Mouse (Mus musculus) neural tube, embryonic 14.5 days (tissue): Measurements from ENCODE around the gene Itih3. TPM values are rescaled to one million over a fixed set of nuclear protein-coding genes. Genes with fewer than 3 reads are reported as not detected.

Source experiments
- ATAC-seq: fragments of 200-750 bp; cut with Nextera tagmentation; 2 replicates; pipeline ENCODE4 v1.8.0; 2017; ENCODE audit warnings: low read depth, mild to moderate bottlenecking, moderate TSS enrichment, moderate library complexity
- H3K27ac ChIP-seq: fragments of 300-500 bp; sonication (generic); 2 replicates; pipeline ENCODE4 v1.5.1; 2014; ENCODE audit warnings: low read depth, mild to moderate bottlenecking, control low read depth, low read length, moderate library complexity, mixed read lengths
- H3K27me3 ChIP-seq: fragments of 300-500 bp; sonication (generic); 2 replicates; pipeline ENCODE4 v1.6.1; 2014; ENCODE audit warnings: low read length; ENCODE audit not compliant: control insufficient read depth, insufficient read depth
- H3K36me3 ChIP-seq: fragments of 300-500 bp; sonication (generic); 2 replicates; pipeline ENCODE4 v1.6.1; 2014; ENCODE audit warnings: low read length, mixed read lengths; ENCODE audit not compliant: control insufficient read depth, insufficient read depth
- H3K4me1 ChIP-seq: fragments of 300-500 bp; sonication (generic); 2 replicates; pipeline ENCODE4 v1.6.1; 2014; ENCODE audit warnings: low read length; ENCODE audit not compliant: control insufficient read depth, insufficient read depth
- H3K4me2 ChIP-seq: fragments of 300-500 bp; sonication (generic); 2 replicates; pipeline ENCODE4 v1.6.1; 2014; ENCODE audit warnings: mild to moderate bottlenecking, low read depth, low read length, control low read depth
- H3K4me3 ChIP-seq: fragments of 300-500 bp; sonication (generic); 2 replicates; pipeline ENCODE4 v1.5.1; 2014; ENCODE audit warnings: low read depth, low read length, control low read depth, mixed read lengths
- H3K9ac ChIP-seq: fragments of 300-500 bp; sonication (generic); replicated peaks from 2 replicates; pipeline ENCODE4 v1.6.1; 2014; ENCODE audit warnings: low read depth, mild to moderate bottlenecking, control low read depth, low read length, mixed read lengths
- H3K9me3 ChIP-seq: fragments of 300-500 bp; sonication (generic); 2 replicates; pipeline ENCODE4 v1.6.1; 2016; ENCODE audit warnings: low read length; ENCODE audit not compliant: control insufficient read depth
- WGBS: fragments of 180-500 bp; shearing (Covaris S2); extraction: QIAGEN DNeasy Blood & Tissue Kit; methylation state at CpG from one replicate; pipeline ENCODE4 v1.1.7; 2014; 5-methylcytosine and 5-hydroxymethylcytosine counted together
- polyA plus RNA-seq: library from polyadenylated mRNA; unstranded; fragments of >200 nt; fragmentation: Nextera tagmentation; extraction: Ambion mirVana; gene quantifications from 2 replicates; pipeline ENCODE4 v1.2.1, GENCODE M21; 2014

Itih3 gene
- polyA plus RNA-seq = 1.2 and 1.3 TPM in 2 replicates

DNA sequence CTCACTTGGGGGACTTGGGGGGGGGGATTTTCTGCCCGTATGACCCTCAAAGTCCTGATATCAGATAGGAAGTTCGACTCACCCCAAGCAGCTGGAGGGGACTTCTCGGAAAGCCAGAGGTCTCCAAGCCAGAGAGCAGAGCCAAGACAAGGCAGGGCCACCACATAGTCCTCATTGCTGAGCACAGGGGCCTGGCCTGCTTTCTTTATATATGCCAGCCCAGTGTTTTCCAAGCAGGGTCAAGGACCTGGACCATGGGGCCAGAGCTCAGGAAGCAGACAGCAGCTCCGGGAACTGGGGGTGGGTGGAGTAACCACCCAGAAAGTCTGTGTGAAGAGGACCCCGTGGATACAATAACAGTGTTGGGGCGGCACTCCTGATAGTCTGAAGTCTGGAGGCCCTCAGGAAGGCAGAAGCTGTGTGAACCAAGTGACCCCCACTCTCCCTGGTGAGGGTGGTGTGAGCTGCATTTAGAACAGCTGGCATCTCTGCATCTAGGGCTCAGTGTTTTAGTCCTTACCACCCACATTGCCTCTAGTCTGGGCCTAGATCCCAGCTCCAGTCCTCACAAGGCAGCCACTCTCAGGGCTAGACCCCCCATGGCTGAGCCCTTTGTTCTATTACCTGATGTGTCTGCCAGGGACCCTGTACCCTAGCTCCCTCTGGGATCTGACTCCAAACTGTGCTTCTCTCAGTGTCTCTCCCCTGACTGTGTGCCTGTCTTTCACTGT, at the start of gene Itih3:
Gene Itih3, minus strand, starts transcription at position 386 of the 731 bp plus-strand sequence.
- no peak within 1 kb of the TSS for H3K9ac ChIP-seq
- no peaks in the 10 kb centered on the region for H3K9me3 ChIP-seq
- H3K27me3 ChIP-seq = no peaks in the 10 kb centered on the region
- no peaks in the 10 kb centered on the region for H3K36me3 ChIP-seq
- no peaks in the 10 kb centered on the region for H3K4me1 ChIP-seq
- H3K27ac ChIP-seq = no peak within 1 kb of the TSS
- ATAC-seq = no peak
- H3K4me3 ChIP-seq = no peak within 1 kb of the TSS
- H3K4me2 ChIP-seq = no peak within 1 kb of the TSS
- WGBS = 85% methylated on average over 5 of the region's 6 CpGs

DNA sequence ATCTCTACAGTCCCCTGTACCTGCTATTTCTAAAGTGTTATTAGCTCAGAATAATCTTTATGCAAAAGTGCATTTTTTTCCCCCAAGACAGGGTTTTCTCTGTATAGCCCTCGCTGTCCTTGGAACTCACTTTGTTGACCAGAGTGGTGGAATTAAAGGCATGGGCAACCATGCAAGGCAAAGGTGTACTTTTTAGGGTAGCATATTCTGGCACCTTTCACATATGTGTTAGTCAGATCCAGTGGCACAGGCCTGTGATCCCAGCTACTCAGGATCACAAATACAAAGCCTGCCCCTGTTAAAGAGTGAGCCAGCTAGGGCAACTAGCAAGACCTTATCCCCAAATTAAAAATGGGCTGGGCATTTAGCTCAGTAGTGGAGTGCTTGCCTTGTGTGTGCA, 36.8 kb upstream of the Itih3 start:
- Histone ChIP-seq H3K4me3 (no peak overlapping the region), H3K27ac (no peak overlapping the region), H3K4me2 (no peak overlapping the region), H3K36me3 (peaks cover 8% of the 10 kb centered on the region; the same call in 1 of the 2 replicates), H3K4me1 (no peaks in the 10 kb centered on the region), H3K9me3 (no peaks in the 10 kb centered on the region), H3K27me3 (no peaks in the 10 kb centered on the region), H3K9ac (no peak overlapping the region)
- ATAC-seq = no peak
- 94% methylated on average over 1 of the region's 1 CpGs for WGBS

DNA sequence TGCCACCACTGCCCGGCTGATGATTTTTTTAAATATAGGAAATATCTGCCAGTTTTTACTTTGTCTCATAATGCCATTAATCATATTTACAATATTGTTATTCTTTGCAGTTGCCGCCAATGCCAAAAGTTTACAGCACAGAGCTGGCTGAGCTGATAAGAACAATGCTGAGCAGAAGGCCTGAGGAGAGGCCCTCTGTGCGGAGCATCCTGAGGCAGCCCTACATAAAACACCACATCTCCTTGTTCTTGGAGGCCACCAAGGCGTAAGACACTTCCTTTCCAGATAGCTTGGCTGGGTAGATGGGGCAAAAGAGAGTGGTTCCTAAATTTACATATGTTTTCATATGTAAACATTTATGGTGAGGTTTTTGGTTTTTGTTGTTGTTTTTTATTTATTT, 35.5 kb upstream of the Itih3 start:
- no peak overlapping the region for H3K4me2 ChIP-seq
- H3K36me3 ChIP-seq = peaks cover 8% of the 10 kb centered on the region; the same call in 1 of the 2 replicates
- no peak overlapping the region for H3K9ac ChIP-seq
- H3K27me3 ChIP-seq = no peaks in the 10 kb centered on the region
- no peak for ATAC-seq
- no peak overlapping the region for H3K4me3 ChIP-seq
- H3K9me3 ChIP-seq = no peaks in the 10 kb centered on the region
- H3K4me1 ChIP-seq = no peaks in the 10 kb centered on the region
- WGBS = 91% methylated on average over 4 of the region's 4 CpGs
- H3K27ac ChIP-seq = no peak overlapping the region

DNA sequence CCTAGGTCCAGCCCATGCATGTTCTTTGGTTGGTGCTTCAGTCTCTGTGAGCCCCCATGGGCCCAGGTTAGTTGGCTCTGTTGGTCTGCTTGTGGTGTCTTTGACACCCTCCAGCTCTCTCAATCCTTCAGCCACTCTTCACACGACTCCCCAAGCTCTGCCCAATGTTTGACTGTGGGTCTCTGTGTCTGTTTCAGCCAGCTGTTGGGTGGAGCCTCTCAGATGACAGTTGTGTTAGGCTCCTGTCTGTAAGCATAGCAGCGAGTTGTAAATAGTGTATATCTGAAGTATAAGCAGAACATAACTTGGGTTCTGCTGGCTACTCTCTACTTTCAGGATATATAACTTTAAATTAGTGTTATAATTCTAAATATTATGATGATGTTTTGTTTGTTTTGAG, 35.0 kb upstream of the Itih3 start:
- no peak overlapping the region for H3K4me2 ChIP-seq
- no peaks in the 10 kb centered on the region for H3K27me3 ChIP-seq
- no peak overlapping the region for H3K9ac ChIP-seq
- WGBS = 90% methylated on average over 2 of the region's 2 CpGs
- H3K36me3 ChIP-seq = peaks cover 8% of the 10 kb centered on the region; the same call in 1 of the 2 replicates
- no peaks in the 10 kb centered on the region for H3K9me3 ChIP-seq
- H3K4me3 ChIP-seq = no peak overlapping the region
- no peak overlapping the region for H3K27ac ChIP-seq
- ATAC-seq = no peak
- no peaks in the 10 kb centered on the region for H3K4me1 ChIP-seq

DNA sequence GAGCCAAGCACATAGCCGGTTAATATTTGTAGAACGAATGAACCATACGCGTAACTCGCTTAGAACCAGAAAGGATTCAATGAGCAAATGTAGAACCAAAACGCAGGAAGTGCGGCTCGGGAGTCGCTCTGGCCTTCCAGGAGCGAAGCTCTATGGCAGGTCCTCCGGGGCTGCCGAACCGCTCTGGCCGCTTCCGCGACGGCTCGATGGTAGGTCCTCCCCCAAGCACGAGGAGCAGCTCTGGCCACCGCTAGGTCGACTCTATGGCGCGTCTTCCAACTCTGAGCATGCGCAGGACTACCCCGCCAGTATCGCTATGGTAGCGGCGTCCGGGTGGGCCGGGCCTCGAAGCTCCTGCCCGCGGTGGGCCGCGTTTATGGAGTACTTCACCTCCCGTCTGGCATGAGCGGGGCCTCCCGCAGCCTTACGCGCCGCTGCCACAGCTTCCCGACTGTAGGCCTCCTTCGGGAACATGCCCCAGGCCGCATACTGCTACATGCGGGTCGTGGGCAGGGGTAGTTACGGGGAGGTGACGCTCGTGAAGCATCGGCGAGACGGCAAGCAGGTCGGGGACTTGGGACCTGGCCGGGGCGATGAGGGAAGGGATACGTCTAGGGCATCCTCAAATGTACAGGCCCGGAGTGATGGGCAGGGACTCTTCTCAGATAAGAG, 27.7 kb upstream of the Itih3 start, which contains the start of gene Nek4:
Gene Nek4, plus strand, starts transcription at position 224 of the 672 bp plus-strand sequence.
- H3K9ac ChIP-seq = peak within 1 kb of the TSS; percentile 84
- H3K4me3 ChIP-seq = peak within 1 kb of the TSS; percentile 76
- peak within 1 kb of the TSS; percentile 67 for H3K4me2 ChIP-seq
- 0 out of 2 replicates have a peak, but pooled peaks cover 3% of the 10 kb centered on the region for H3K27me3 ChIP-seq
- H3K36me3 ChIP-seq = no peaks in the 10 kb centered on the region
- no peaks in the 10 kb centered on the region for H3K9me3 ChIP-seq
- peak within 1 kb of the TSS; percentile 71 for H3K27ac ChIP-seq
- WGBS = under 1% methylated on average over 57 of the region's 57 CpGs
- ATAC-seq = peak; percentile 99
- 0 out of 2 replicates have a peak, but pooled peaks cover 5% of the 10 kb centered on the region for H3K4me1 ChIP-seq

DNA sequence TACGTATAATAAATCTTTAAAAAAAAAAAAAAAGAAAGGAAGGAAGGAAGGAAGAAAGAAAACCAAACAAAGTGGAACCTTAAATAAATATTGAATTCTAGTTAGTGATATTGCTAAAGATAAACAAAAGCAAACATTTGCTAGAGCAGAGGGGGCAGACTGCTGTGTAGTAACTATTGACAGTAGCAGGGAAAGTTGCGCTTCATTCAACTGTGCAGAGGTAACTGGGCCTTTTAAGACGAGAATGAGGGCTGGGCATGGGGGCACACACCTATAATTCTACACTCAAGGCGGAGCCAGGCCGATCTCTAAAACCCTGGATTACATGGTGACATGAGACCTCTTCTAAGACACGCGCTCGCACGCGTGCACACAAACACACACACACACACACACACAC, 26.4 kb upstream of the Itih3 start:
- Histone ChIP-seq H3K9ac (no peak overlapping the region), H3K4me2 (no peak overlapping the region), H3K4me3 (no peak overlapping the region), H3K9me3 (no peaks in the 10 kb centered on the region), H3K27ac (no peak overlapping the region), H3K27me3 (0 out of 2 replicates have a peak, but pooled peaks cover 3% of the 10 kb centered on the region), H3K36me3 (no peaks in the 10 kb centered on the region), H3K4me1 (0 out of 2 replicates have a peak, but pooled peaks cover 5% of the 10 kb centered on the region)
- no peak for ATAC-seq
- WGBS = 91% methylated on average over 10 of the region's 10 CpGs

DNA sequence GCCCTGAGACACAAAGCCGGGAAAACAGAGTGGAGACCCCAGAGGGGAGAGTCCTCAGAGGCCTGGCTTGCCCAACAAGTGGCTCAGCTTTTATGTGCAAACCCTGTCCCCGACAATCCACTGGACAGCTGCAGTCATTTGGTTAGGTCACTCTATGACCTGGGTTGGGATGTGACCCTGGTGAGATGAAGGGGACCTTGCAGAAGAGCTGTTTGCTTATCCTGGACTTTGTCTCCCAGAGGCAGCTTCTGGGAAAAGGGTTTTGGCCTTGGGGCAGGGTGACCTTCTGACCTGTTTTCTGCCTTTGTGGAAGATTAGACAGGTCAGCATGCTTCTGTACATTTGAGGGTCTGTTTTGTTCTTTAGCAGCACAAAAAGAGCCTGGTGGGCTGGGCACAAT, 21.2 kb upstream of the Itih3 start:
- H3K9me3 ChIP-seq = no peaks in the 10 kb centered on the region
- H3K4me2 ChIP-seq = no peak overlapping the region
- H3K27me3 ChIP-seq = 0 out of 2 replicates have a peak, but pooled peaks cover 3% of the 10 kb centered on the region
- no peaks in the 10 kb centered on the region for H3K4me1 ChIP-seq
- no peak overlapping the region for H3K9ac ChIP-seq
- H3K27ac ChIP-seq = no peak overlapping the region
- ATAC-seq = no peak
- H3K4me3 ChIP-seq = no peak overlapping the region
- WGBS = 89% methylated on average over 2 of the region's 2 CpGs
- no peaks in the 10 kb centered on the region for H3K36me3 ChIP-seq

DNA sequence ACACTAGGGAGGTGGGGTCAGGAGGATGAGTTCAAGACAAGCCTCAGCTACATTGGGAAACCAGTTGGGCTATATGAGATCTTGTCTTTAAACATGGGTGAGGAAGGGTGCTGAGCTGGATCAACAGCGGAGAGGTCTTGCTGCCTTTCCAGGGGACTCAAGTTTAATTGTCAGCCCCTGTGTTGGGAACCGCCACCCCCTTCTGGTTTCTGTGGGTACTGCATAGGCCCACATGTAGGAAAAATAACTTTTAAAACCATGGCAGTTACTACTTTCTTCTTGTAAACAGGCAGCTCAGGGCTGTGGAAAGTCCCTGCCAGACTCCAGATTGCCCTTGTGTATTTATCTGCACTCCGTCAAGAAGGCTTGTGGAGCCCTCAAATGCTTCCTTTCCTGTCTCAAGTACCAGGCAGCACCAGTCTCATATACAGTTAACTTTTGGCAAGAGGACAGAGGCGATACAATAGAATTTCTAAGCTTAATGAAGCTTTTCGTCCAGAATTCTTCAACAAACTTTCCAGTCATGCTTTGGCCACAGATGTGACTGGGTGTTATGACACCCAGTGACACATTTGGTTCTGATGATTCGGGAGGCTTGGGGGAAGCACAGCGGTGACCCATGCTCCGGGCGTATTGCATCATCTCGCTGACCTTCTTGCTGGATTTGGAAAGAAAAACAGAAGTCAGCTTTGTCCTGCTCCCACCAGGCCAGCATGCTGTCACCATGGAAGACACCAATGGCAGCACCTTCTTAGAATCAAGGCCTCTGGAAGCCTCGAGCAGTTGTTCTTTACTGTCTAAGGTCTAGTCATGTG, 20.5 kb upstream of the Itih3 start:
- Histone ChIP-seq H3K36me3 (no peaks in the 10 kb centered on the region), H3K9me3 (no peaks in the 10 kb centered on the region), H3K4me2 (no peak overlapping the region), H3K9ac (no peak overlapping the region), H3K27ac (no peak overlapping the region), H3K4me3 (no peak overlapping the region), H3K4me1 (no peaks in the 10 kb centered on the region), H3K27me3 (0 out of 2 replicates have a peak, but pooled peaks cover 3% of the 10 kb centered on the region)
- 68% methylated on average over 11 of the region's 11 CpGs for WGBS
- no peak for ATAC-seq
